Mouse (Mus musculus) cerebellum, postnatal 4 days (tissue): Measurements from ENCODE around the gene Gm21954.

Experiments
- DNase-seq, 2 experiments: peaks; one replicate each; pipeline ENCODE4 v3.0.0; 2022; ENCODE audit warnings: low spot score in 2 of 2, mixed read lengths in 1 of 2

Gm21954 gene

GRCm38 (mm10) chr3:55419334-55419733, 52.7 kb downstream of the Gm21954 start:
- no peak for DNase-seq

DNA sequence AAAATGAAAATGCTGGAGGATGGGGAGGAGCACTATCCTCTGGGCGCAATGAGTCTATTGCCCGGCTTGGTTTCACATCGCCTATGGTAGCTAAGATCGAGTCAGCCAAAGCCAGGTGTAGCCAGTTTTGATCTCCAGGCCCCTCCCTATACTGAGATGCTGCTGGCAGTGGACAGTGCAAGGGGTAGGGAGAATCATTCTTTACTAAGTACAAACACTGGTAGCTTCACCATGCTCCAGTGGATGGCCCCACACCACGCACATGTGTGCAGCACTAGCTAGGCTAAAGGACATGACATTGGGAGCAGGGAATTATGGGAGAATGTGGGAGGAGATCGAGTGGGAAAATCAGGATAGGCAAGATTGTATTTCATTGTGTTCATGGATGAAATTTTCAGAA, 53.2 kb downstream of the Gm21954 start:
- no peak for DNase-seq

- peak in 1 of 2 experiments; percentile 30 for DNase-seq
These were observed 56.5 kb downstream of the Gm21954 start for GRCm38 (mm10) chr3:55415527-55415950.
